Mouse (Mus musculus) brown adipose tissue, adult 24 weeks (tissue): Measurements from ENCODE around the gene Slc36a4. TPM values are rescaled to one million over a fixed set of nuclear protein-coding genes. Genes with fewer than 3 reads are reported as not detected.

Experiments
- H3K27ac ChIP-seq: fragments of 200-500 bp; replicated peaks from 2 replicates; pipeline ENCODE4 v1.5.1; 2012; ENCODE audit warnings: low read depth, mild to moderate bottlenecking, low read length
- H3K4me1 ChIP-seq: fragments of 200-500 bp; 2 replicates; pipeline ENCODE4 v1.6.1; 2012; ENCODE audit warnings: low read length, mixed read lengths; ENCODE audit not compliant: control insufficient read depth, insufficient read depth, insufficient read length
- H3K4me3 ChIP-seq: fragments of 200-500 bp; 2 replicates; pipeline ENCODE4 v1.5.1; 2012; ENCODE audit warnings: low read depth, mild to moderate bottlenecking, low read length, moderate library complexity; ENCODE audit not compliant: insufficient read depth
- polyA plus RNA-seq: library from polyadenylated mRNA; stranded (reverse); fragments of >200 nt; gene quantifications from 2 replicates; pipeline ENCODE4 v1.2.4, GENCODE M21; 2012; ENCODE audit not compliant: missing spikeins, insufficient read depth, insufficient read length

Slc36a4 gene
- polyA plus RNA-seq, 1 experiment = 5.8 TPM

DNA sequence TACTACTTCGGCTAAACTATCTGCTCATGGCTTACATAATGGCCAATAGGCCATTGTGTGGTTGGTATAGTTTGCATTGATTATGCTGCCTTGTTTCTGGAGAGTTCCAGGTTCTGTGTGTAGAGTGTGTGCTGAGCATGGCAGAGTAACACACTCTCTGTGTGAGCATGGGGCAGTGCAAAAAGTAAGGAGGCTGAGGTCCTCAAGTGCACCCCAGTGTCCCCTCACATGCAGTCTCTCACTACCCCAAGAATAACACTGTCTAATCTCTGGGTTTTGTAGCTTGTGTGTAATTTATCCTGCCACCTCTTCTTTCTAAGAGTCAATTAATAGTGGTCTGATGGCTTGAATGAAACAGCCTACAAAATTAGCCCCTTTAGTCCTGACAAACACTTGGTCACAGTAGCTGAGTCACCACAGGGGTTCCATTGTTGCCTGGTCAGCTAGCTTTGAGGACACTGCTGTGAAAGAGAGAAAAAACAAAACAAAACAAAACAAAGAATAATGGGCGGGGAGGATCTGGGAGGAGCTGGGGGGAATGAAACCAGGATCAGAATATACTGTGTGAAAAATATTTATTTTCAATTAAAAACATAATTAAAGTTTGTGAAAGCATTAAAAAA, 36.6 kb downstream of the Slc36a4 start:
- Histone ChIP-seq H3K27ac (no peak overlapping the region), H3K4me1 (no peaks in the 10 kb centered on the region), H3K4me3 (no peak overlapping the region)

DNA sequence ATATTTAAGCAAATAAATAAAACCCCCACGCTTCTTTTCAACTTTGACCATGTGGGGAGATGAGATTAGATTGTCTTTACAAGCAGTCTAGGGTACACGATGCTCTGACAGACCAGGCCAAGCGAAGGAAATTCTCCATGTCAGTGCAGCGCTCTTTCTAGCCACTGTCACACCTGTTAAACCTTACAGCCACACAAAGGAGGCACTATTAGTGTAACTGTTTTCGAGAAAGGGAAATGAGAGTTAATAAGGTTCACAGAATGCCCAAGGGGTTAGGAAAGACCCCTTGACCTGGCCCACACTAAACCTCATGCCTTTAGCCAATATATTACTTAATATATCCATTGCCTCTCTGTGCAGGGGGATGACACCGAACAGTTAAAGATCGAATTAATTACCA, 37.1 kb downstream of the Slc36a4 start:
- H3K4me3 ChIP-seq = no peak overlapping the region
- no peaks in the 10 kb centered on the region for H3K4me1 ChIP-seq
- no peak overlapping the region for H3K27ac ChIP-seq

DNA sequence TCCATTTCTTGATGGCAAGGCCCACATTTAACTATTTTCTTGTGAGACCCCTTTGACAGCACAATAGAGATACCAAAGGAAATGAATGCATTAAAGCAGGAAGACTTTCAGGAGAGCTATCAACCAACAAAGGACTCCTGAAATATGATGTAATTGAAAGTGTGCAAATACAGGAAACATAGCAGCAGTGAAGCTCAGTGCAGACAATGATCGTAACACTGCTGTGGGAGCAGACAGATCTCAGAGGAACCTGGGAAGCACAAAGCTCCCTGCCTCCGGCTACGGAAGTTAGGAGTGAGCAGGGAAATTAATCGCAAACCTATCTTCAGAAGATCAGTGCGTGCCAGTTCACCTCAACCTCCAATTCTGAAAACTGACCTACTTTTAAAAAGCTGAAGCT, 38.8 kb downstream of the Slc36a4 start:
- Histone ChIP-seq H3K27ac (no peak overlapping the region), H3K4me3 (no peak overlapping the region), H3K4me1 (no peaks in the 10 kb centered on the region)

DNA sequence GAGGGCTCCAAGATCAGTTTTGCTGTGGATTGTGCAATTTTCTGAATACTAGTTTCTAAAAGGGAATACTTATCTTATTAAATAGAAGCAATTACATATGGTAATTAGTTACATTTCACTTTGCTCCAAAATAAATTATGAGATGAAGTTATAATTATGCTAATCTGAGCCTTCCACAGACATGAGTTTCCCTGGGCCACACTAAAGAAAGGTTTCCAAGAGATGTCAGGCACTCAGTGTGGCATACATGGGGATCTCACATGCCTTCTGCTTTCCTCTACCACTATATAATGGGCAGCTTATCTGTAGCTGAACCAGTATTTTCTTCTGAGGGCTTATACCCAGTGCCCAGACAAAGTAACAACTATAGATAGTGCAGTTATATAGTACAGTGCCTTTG, 49.8 kb downstream of the Slc36a4 start:
- Histone ChIP-seq H3K4me1 (no peaks in the 10 kb centered on the region), H3K4me3 (no peak overlapping the region), H3K27ac (no peak overlapping the region)

DNA sequence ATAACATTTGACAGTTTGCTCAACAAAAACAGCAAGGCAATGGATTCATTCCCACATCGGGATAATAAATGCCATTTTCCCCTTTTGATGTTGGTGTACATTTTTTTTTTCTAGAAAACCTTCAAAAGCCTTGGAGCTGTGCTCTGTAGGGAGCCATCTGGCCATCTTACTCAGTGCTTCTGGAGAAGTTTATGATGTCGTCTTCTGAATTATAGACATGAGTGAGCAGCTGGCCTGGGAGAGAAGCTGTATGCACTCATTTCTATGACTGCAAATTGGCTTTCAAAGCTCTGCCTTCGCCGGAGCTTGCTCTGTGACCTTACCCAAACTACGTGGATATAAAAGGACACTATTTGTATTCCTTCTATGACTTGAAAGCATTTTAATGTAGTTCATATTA, 56.8 kb downstream of the Slc36a4 start:
- Histone ChIP-seq H3K4me3 (no peak overlapping the region), H3K4me1 (no peaks in the 10 kb centered on the region), H3K27ac (no peak overlapping the region)

DNA sequence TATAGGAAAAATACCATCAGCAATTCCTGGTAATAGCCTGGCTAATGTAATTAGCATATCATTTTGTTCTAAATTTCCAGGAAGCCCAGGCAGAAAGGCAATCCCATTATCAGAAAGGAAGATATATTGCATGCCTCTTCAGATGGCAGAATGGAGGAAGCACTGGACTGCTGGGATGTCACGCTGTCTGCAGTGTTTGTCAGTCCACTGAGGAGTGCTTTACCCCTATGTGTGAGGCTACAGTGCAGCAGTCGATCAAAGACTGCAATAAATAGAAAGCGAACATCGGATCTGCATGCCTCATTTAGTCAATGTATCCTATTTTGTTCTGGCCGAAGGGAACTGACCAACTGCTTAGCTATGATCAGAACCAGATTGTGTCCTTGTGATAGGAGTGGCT, 57.3 kb downstream of the Slc36a4 start:
- H3K4me3 ChIP-seq = no peak overlapping the region
- H3K27ac ChIP-seq = no peak overlapping the region
- H3K4me1 ChIP-seq = no peaks in the 10 kb centered on the region

DNA sequence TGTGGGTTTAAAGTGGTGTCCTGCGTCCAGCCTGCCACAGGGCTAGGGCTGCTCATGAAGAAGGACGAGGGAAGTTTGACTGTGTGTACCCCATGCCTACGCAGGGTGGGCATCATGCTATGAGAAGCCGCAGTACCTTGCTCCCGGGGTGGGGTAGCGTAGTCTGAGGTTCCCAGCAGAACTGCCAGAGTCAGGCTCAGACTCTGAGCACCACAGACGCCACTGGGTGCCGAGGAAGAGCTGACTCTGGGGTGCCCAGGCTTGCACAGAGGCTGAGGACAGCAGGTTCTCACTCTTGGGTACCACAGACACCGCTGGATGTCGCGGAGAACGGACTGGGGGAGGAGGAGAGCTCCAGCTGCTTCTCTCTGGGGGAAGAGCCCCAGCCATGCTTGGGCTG, 63.2 kb downstream of the Slc36a4 start:
- Histone ChIP-seq H3K4me3 (no peak overlapping the region), H3K4me1 (no peaks in the 10 kb centered on the region), H3K27ac (no peak overlapping the region)

DNA sequence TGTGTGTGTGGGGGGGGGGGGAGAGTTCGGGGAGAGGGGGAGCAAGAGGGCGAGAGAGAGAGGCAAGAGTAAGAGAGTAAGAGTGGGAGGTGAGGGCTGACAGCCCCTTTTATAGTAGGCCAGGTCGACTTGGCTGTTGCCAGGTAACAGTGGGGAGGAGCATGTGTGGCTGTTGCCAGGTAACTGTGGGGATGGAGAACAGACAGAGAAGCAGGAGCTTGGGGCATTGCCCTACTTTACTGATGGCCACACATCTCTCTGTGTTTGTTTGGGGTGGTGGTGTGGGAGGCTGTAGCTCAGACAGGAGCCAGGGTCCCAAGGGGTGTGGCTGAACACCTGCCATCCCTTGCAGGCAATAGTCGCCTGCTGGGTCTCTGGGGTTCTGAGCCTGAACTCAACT, 63.9 kb downstream of the Slc36a4 start:
- Histone ChIP-seq H3K4me3 (no peak overlapping the region), H3K27ac (no peak overlapping the region), H3K4me1 (no peaks in the 10 kb centered on the region)

DNA sequence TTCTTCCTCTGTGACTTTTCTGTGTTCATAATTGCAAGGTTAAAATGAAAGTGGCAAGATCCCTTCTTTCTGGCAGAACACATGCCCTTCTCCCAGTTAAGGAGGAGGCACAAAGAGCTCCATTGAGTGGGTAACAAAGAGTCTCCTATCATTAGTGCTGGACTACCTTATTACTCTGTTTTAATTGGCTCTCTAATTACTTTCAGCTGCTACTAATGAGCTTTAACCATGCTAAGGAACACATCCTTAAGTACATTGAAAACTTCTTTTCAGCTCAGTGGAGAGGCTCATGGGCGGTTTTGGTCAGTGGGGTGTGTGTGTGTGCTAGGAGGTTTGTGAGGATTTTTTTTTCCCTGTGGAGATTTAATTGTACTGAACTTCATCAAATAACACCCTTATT, 65.4 kb downstream of the Slc36a4 start:
- Histone ChIP-seq H3K4me1 (no peaks in the 10 kb centered on the region), H3K4me3 (no peak overlapping the region), H3K27ac (no peak overlapping the region)

DNA sequence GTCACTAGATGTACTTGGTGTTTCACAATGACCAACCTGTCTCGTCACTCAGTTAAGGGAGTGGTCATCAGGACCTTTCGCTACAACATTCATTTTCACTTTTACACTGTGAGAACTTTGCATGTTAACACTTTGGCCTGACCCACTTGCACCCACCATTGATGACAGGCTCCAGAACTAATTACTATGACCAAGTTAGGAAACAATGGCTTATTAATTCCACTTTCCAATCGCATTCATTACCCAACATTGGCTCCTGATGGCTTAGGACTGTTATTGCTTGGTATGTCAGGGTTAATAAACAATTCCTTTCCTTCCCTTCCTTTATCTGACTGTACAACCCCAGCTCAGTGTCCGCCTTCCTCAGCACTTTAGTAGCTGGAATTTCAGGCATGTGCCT, 72.4 kb downstream of the Slc36a4 start:
- no peaks in the 10 kb centered on the region for H3K4me1 ChIP-seq
- H3K4me3 ChIP-seq = no peak overlapping the region

DNA sequence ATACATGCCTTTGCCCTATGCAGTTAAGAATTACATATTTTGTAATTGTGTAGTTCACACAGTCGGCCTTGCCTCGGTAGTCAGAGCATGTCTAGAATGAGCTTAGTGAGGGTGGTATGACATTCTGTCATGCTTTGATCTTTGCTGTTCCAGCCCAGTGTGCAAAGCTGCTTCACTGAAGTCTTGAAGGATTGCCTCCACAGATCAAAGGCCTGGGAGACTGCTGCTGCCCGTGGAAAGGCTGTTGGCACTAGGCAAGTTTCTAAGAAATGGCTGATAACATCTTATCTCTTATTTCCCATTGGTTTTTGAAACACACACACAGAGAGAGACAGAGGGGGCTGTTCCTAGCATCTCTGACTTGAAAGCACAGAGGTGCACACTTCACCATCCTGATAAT, 76.7 kb downstream of the Slc36a4 start:
- Histone ChIP-seq H3K4me1 (no peaks in the 10 kb centered on the region), H3K27ac (no peak overlapping the region), H3K4me3 (no peak overlapping the region)

More for the DNA sequence above, 72.4 kb downstream of the Slc36a4 start:
- H3K27ac ChIP-seq = no peak overlapping the region

DNA sequence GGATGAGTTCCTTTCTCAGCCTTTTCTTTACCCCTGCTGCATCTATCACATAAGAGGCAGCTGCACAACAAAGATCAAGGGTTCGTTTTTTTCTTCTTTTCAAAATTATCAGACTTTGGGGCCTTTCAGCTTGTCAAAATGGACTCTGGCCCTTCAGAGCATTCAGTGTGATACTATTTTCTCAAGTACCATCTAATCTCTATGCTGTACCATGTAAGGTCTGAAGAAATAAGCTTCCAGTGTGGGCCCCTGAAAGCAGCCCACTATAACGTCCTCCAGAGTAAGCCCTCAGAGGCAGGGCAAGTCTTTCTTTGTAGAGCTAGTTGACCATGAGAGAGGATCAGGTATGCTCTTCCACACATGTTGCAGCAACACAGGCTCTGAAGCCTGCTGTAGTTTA, 77.1 kb downstream of the Slc36a4 start:
- H3K4me3 ChIP-seq = no peak overlapping the region

DNA sequence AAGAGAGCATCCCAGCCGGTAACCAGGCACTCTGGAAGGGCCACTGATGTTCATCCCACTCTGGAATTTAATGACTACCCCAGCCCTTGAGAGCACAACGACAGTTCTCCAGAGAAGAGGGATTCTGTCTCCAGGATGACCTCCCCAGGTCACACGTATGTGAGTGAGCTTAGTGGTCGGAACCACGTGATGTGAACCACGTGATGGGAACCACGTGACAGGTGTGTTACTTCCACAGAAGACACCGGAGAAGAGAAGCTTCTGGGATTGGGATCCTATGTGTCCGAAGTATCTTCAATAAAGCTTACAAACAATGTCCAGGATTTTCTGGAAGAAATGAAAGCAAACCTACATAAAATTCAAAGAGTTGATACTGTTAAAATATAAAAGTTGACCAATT, 82.5 kb downstream of the Slc36a4 start:
- H3K4me1 ChIP-seq = no peaks in the 10 kb centered on the region
- H3K4me3 ChIP-seq = no peak overlapping the region
- H3K27ac ChIP-seq = no peak overlapping the region

More for the DNA sequence above, 77.1 kb downstream of the Slc36a4 start:
- Histone ChIP-seq H3K4me1 (no peaks in the 10 kb centered on the region), H3K27ac (no peak overlapping the region)

Other genes with a start within 250 kb of the Slc36a4 start
- 14.5 and 22.4 TPM in 2 replicates for gene Smco4, start 216.3 kb upstream of the Slc36a4 start, polyA plus RNA-seq
- gene Deup1, start 81.8 kb upstream of the Slc36a4 start, polyA plus RNA-seq = not detected in 2 replicates
- not detected in 2 replicates for gene Mtnr1b, start 164.8 kb downstream of the Slc36a4 start, polyA plus RNA-seq